Mouse (Mus musculus) ovary, postnatal 14 days (tissue): ENCODE measurements around the gene Mfsd2b.
"Not testable (repeated sequence)": the region's sequence is repeated elsewhere in the genome, so short reads cannot be mapped to it uniquely, and the experiment has no call there.

Source experiments
- DNase-seq: peaks from one replicate; pipeline ENCODE4 v3.0.0; 2022; ENCODE audit warnings: low spot score

Gene Mfsd2b

GRCm38 (mm10) chr12:4874161-4874927 lies at the start of gene Mfsd2b:
Gene Mfsd2b, minus strand, starts transcription at chr12:4874359.
- peak; percentile 50 for DNase-seq

DNA sequence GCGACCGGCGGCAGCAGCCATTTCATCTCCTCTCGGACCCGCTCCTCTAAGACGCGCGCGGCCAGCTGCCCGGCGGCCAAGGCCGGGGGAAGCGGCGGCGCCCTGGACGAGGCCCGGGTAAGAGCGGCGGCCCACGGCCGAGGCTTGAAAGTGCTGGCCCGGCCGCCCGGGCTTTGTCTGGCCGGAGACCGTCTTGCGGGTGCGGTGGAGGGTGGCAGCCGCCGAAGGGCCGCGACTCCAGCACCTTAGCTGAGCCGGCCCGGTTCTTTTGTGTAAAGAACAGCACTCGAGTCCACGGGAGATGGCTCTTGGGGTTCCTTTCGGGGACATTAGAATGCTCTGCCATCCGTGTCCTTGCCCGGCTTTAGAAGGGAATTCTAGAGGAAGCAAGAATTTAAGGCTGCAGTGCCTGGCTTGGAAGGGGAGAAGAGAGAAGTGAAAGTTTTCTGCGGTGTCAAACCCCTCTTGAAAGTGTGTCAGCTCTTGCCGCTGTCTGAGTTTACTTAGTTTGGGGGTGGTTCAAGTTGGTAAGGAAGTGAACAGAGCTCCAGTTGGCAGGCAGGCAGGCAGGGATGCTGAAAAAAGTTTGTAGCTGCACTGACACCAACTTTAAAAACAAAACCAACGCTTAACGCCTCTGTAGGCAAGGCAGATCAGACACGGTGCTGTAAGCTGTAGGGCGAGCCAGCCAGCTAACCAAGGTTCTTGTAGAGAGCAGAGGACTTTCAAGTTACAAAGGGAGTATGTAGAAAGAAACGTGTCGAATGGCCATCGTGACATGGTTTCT lies 43.8 kb upstream of the Mfsd2b start:
- DNase-seq, result peak; percentile 41

DNA sequence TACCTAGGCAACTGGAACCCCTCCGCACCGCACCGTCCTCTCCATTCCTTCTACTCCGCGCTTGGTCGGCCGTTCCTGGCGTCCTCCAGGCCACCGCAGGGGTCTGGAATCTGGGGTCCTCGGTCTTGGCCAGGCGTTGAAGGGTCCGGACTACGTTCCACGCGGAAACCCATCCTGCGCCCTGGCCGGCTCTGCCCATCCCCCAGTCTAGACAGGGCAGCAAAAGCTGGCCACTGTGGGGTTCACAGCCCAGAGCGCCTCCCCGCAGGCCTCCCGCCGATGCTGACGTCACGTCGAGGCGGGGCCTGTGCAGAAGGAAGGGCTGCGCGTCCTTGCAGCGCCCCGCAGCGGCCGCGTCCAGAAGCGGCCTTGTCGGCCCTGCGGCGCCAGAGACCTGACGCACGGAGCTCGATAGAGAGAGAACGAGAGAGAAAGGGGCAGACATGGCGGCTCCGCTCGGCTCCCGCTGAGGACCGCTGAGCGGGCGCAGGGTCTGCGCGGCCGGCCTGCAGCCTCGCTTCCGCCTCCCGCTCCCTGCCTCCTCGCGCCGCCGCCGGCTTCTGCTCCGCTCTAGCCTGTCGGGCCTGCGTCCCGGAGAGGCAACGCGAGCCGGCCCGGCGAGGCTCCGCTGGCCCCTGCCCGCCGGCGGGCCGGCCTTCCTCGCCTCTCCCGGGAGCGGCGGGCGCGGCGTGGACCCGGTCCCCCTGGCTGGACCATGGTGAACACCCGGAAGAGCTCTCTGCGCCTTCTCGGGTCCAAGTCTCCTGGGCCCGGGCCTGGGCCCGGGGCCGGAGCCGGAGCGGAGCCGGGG lies 43.0 kb upstream of the Mfsd2b start, which contains the start of gene Atad2b:
Atad2b (plus strand) TSS at position 360 of the 811 bp plus-strand sequence.
- DNase-seq, result peak; percentile 98

DNA sequence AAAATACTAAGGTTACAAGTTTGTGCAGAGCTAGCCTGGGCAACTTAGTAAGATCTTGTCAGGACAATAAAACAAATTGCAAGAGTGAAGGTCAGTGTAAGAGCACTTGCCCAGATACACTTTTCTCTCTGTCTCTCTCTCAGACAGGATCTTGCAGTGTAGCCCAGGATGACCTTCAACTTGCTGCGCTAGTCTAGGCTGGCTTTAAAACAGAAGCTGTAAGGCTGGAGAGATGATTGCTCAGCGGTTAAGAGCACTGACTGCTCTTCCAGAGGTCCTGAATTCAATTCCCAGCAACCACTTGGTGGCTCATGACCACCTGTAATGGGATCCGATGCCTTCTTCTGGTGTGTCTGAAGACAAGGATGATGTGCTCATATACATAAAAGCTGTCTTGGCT lies 40.8 kb upstream of the Mfsd2b start:
- DNase-seq, result no peak

DNA sequence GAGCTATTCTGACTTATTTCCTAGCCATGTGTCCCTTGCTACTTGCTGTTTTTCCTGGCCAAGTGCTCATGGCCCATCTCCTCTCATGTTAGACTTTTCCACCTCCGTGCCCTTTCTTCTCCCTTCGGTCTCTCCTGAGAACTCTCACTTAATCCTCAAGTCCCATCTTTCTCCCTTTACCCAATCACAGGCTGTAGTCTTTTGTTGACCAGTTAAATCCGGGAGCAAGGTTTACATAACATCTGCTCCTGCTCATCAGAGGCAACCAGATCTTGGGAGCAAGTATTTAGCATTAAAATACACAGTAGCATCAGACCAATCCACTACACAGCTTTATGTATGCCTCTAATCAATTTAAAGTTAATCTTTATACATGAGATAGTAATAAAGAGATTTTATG lies 40.3 kb upstream of the Mfsd2b start:
- no peak for DNase-seq

DNA sequence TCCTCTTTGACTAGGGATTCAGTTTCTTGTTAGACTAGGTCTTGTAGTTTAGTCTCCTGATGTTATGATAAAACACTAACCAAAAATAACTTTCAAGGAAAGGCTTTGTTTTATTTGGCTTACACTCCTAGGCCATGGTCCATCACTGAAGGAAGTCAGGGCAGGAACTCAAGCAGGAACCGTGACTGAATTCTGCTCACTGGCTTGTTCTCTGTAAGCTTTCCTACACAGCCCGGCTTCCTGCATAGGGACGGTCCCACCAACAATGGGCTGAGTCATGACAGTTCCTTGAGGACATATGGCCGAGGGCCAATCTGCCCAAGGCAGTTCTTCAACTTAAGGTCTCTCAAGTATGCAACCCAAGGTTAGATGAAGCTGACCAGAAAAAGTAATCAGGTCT lies 37.6 kb upstream of the Mfsd2b start:
- no peak for DNase-seq

GRCm38 (mm10) chr12:4910496-4910895 lies 36.3 kb upstream of the Mfsd2b start:
- not testable (repeated sequence) for DNase-seq

DNA sequence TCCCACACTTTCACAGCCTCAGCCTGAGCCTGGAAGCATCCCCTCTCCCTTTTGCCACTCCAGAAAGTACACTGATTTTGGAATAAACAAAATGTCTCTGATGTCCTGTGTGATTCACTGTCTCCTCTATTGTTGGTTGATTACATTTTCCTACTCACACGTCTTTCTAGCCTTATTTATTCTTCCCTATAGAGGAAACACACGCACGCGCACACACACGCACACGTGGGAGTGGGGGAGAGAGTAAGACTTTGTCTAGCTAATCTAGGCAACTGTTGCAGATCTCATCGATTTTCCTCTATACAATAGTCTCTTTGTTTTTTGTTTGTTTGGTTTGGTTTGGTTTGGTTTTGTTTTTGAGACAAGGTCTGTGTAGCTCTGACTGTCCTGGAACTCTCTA lies 34.2 kb upstream of the Mfsd2b start:
- DNase-seq, result no peak

- peak; percentile 92 for DNase-seq
Observed at GRCm38 (mm10) chr12:4906951-4907906, 33.1 kb upstream of the Mfsd2b start, which contains the start of gene Ubxn2a. Gene Ubxn2a, minus strand, starts transcription at chr12:4907705.

- no peak for DNase-seq
Observed at GRCm38 (mm10) chr12:4906476-4906875, 32.3 kb upstream of the Mfsd2b start.

DNA sequence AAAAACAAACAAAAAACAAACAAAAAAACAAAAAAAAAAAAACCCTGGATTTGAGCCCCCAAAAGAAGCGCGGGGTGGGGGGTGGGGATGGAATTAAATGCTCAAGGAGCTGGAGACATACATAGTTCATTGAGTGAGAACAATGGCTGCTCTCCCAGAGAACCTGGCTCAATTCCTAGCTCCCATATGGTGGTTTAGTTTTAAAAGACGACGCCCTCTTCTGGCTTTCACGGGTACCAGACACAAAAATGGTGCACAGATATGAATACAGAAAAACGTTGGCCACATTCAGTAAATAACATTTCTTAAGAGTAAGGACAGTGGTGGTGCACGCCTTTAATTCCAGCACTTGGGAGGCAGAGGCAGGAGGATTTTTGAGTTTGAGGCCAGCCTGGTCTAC lies 31.8 kb upstream of the Mfsd2b start:
- DNase-seq, result no peak

GRCm38 (mm10) chr12:4898024-4898423 lies 23.9 kb upstream of the Mfsd2b start:
- DNase-seq, result no peak

- no peak for DNase-seq
Observed at GRCm38 (mm10) chr12:4889891-4890290, 15.7 kb upstream of the Mfsd2b start.

DNA sequence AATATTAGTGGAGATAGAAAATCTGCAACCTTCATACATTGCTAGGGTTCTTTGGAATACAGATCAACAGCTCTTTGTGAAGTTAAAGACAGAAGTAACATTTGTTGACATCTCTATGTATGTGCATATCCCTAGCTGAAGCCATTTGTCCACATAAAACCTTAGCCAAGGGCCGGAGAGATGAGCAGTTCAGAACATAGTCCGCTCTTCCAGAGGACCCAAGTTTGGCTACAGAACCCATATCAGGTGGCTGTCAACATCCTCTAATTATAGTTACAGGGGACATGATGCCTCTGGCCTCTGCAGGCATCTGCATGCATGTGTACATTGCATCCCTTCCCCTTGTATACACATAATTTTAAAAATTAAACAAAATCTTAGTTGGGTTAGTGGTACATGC lies 15.1 kb upstream of the Mfsd2b start:
- no peak for DNase-seq

- DNase-seq, result no peak
Observed at GRCm38 (mm10) chr12:4888739-4889138, 14.6 kb upstream of the Mfsd2b start.

- not testable (repeated sequence) for DNase-seq
Observed at GRCm38 (mm10) chr12:4886581-4886980, 12.4 kb upstream of the Mfsd2b start.

GRCm38 (mm10) chr12:4885062-4885461 lies 10.9 kb upstream of the Mfsd2b start:
- no peak for DNase-seq

DNA sequence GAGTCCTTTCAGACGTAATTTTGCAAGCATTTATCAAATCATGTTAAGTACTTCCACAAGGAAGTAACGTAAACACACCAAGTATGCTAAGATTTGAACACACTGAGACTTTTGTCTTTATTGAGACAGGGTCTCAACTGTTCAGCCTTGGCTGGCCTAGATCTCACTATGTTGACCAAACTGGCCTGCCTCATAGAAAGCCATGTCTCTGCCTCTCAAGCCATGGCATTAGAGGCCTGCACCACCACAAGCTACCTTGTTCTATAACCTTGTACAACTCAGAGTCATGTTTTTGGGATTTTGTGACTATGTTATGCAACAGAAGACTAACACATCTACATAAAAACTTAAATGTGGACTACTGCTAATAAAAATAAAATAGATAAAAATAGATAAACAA lies 7.9 kb upstream of the Mfsd2b start:
- no peak for DNase-seq

- no peak for DNase-seq
Observed at GRCm38 (mm10) chr12:4879048-4879447, 4.9 kb upstream of the Mfsd2b start.

DNA sequence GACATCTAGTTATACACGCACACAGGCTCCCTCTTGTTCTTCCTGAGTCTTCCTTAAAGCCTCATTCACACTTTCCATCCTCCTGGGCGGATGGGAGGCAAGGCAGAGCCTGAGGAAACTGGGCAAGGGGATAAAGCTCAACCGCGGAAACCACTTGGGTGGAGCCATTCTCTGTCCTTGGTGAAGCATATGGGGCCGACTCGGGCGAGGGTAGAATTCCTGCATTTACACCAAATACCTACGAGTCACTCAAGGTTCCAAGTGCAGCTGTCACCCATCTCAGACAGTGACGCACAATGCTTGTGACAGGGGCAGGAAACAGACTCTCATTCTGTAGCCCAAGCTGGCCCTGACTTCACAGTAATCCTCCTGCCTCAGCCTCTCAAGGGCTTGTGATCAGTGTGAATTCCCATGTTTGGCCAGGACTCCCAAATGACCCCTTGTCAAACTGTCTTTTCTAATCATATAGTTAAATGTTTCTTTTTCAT lies 4.2 kb upstream of the Mfsd2b start:
- no peak for DNase-seq

DNA sequence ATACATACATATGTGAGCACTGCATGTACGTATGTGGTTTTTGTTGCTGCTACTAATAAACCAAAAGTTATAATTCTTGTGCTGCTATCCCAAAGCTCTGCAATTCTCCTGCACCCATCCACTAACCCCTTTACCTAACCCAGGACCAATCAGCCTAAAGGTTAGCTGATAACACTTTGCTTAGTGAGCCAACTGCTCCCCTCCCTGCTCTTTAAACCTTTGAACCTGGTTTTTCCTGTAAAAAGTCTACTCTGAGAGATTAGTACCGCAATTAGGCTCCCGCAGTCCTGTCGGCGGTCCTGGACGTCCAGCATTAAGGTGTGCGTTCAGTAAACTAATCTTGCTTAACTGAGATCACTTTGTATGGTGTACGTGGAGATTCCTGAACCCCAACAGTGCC lies 1.5 kb upstream of the Mfsd2b start:
- no peak for DNase-seq
